Mouse (Mus musculus) olfactory bulb, adult 2 months (tissue): ENCODE measurements around the gene Tmcc2.

Experiments
- CTCF ChIP-seq: fragments of 200-500 bp; IDR thresholded peaks from 2 replicates; pipeline ENCODE4 v1.5.1; 2012; ENCODE audit warnings: low read depth, mild to moderate bottlenecking, low read length, moderate library complexity; ENCODE audit not compliant: insufficient read depth
- POLR2A ChIP-seq: fragments of 200-500 bp; IDR thresholded peaks from 2 replicates; pipeline ENCODE4 v1.6.1; 2012; ENCODE audit warnings: mild to moderate bottlenecking, low read depth, low read length, moderate library complexity; ENCODE audit not compliant: insufficient read depth

DNA sequence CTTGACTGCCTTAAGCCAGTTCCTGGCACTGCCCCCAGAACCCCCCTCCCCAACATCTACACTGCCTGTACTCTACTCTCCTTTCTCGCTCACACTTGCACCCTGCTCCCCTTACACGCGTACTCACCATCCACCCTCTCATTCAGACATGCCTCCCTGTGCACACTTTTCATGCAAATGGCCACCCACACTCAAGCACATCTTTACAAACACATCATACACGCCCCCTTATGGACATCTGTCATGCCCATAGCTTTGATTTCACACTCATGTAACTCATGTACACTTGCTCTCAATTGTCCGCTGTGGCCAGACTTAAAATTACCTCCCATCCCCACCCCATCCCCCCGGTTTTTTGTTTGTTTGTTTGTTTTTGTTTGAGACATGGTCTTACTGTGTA is 83.1 kb downstream of the Tmcc2 start:
- TF ChIP-seq CTCF (no peak), POLR2A (no peak)
